Mouse (Mus musculus) small intestine, adult 2 months (tissue): ENCODE data around the gene 4930507D05Rik.

ENCODE experiments used
- CTCF ChIP-seq: fragments of 200-500 bp; IDR thresholded peaks from 2 replicates; pipeline ENCODE4 v1.5.1; 2012; ENCODE audit warnings: low read depth, mild to moderate bottlenecking, control low read depth, inconsistent platforms, low read length, moderate library complexity, mixed read lengths; ENCODE audit not compliant: insufficient replicate concordance, insufficient read length; ENCODE audit errors: extremely low read depth
- POLR2A ChIP-seq: fragments of 200-500 bp; IDR thresholded peaks from 2 replicates; pipeline ENCODE4 v1.6.1; 2012; ENCODE audit warnings: low read depth, mild to moderate bottlenecking, control low read depth, inconsistent platforms, low read length, moderate library complexity

GRCm38 (mm10) chr10:62419422-62419821 lies 29.9 kb upstream of the 4930507D05Rik start:
- no peak for TF ChIP-seq POLR2A
- no peak for TF ChIP-seq CTCF
